In the genomic region with DNA sequence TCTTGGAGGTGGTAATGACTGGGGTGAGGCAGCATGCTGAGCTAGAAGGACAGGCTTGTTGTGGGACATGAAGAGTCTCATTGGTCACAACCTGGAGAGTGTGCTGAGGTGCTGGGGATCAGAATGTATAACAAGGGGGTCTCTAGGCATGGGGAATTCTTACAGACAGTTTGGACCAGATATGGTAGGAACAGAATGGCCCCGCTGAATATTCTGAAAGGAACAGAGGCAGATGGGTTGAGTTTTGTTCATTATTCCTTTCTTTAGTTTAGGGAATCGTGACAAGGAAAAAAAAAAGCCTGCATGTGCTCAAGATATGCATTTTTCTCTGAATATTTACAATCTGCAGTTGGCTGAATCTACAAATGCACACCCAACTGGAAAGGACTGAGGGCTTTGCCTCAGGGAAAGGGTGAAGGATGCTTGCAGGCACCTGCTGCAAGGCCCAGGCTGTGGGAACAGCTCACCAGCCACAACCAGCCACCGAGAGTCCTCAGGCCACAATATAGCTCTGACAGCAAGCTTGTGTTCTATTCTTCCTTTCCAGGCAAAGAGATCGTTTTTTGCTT, we compare ENCODE assay signal across 23 mouse cellular contexts.
A peak's percentile ranks its signal among the peaks of the same experiment; 100 is the strongest.
DNase-seq lines count a peak whose midpoint lies in the region; ATAC-seq and TF ChIP-seq lines count a peak whose summit lies in the region.
"Had no signal": no experiment of that assay in that cellular context is flagged by ENCODE, and none has a peak within 500 bp of the region (broad histone marks: within the 10 kb centered on the region; RNA-seq: fewer than 3 reads in every experiment).

No protein-coding gene starts in this region.

- H3K4me2 ChIP-seq in forebrain, embryonic 15.5 days (replicated peaks): no peak overlapping the region
- no peak overlapping the region for H3K4me2 ChIP-seq in forebrain, embryonic 11.5 days (ENCODE audit: low read depth, low read length, severe bottlenecking)
- no peak overlapping the region for H3K4me2 ChIP-seq in hindbrain, embryonic 11.5 days (replicated peaks; ENCODE audit: low read depth, low read length)
- H3K4me2 ChIP-seq in hindbrain, embryonic 13.5 days: no peak overlapping the region
- H3K4me2 ChIP-seq in kidney, postnatal 0 days (ENCODE audit: low read length): no peak overlapping the region
- H3K4me2 ChIP-seq: embryonic facial prominence, embryonic 15.5 days; heart, embryonic 12.5 days had no signal

- no peak for TF ChIP-seq CTCF in kidney, postnatal 0 days (IDR thresholded peaks at IDR 0.05; ENCODE audit: low read depth)
- no peak for TF ChIP-seq CTCF in testis, adult 2 months (IDR thresholded peaks at IDR 0.05; ENCODE audit: control insufficient read depth, insufficient read depth, insufficient replicate concordance, low read depth, low read length)

- no peak for ATAC-seq in forebrain, embryonic 15.5 days (replicated peaks)
- ATAC-seq in forebrain, embryonic 11.5 days (replicated peaks; ENCODE audit: low FRiP score): no peak
- no peak for ATAC-seq in hindbrain, embryonic 11.5 days (ENCODE audit: low FRiP score)
- no peak for ATAC-seq in hindbrain, embryonic 13.5 days (ENCODE audit: low FRiP score)
- ATAC-seq in kidney, postnatal 0 days (replicated peaks; ENCODE audit: low FRiP score, low read depth): no peak
- ATAC-seq: CD4-positive, CD25-positive, alpha-beta regulatory T cell, adult 4 months; hindbrain, embryonic 16.5 days had no signal

- H3K27ac ChIP-seq in forebrain, embryonic 15.5 days (replicated peaks): peak overlapping the region; percentile 58
- no peak overlapping the region for H3K27ac ChIP-seq in forebrain, embryonic 11.5 days (ENCODE audit: low read depth, low read length)
- 0 out of 2 replicates have a peak overlapping the region, but pooled peaks have one; percentile 13 for H3K27ac ChIP-seq in hindbrain, embryonic 11.5 days (ENCODE audit: low read depth, low read length)
- H3K27ac ChIP-seq in hindbrain, embryonic 13.5 days: no peak overlapping the region
- 0 out of 2 replicates have a peak overlapping the region, but pooled peaks have one; percentile 19 for H3K27ac ChIP-seq in kidney, postnatal 0 days
- H3K27ac ChIP-seq in testis, adult 2 months (ENCODE audit: control insufficient read depth, insufficient read depth, low read depth, low read length): peak overlapping the region; percentile 56; the same call in 1 of the 2 replicates
- H3K27ac ChIP-seq: embryonic facial prominence, embryonic 15.5 days; forebrain, embryonic 10.5 days; gastrocnemius, adult 2 months; hindbrain, embryonic 10.5 days had no signal

- no peaks in the 10 kb centered on the region for H3K36me3 ChIP-seq in forebrain, embryonic 15.5 days
- H3K36me3 ChIP-seq in forebrain, embryonic 11.5 days (ENCODE audit: control insufficient read depth, insufficient read depth, low read length): no peaks in the 10 kb centered on the region
- no peaks in the 10 kb centered on the region for H3K36me3 ChIP-seq in hindbrain, embryonic 11.5 days (ENCODE audit: control insufficient read depth, insufficient read depth, low read length)
- no peaks in the 10 kb centered on the region for H3K36me3 ChIP-seq in hindbrain, embryonic 13.5 days
- no peaks in the 10 kb centered on the region for H3K36me3 ChIP-seq in kidney, postnatal 0 days (ENCODE audit: insufficient read depth, low read length)
- no peaks in the 10 kb centered on the region for H3K36me3 ChIP-seq in testis, adult 2 months (ENCODE audit: control insufficient read depth, insufficient read depth, low read length)
- H3K36me3 ChIP-seq: embryonic facial prominence, embryonic 15.5 days; heart, embryonic 12.5 days had no signal

- H3K4me3 ChIP-seq in forebrain, embryonic 15.5 days: no peak overlapping the region
- no peak overlapping the region for H3K4me3 ChIP-seq in forebrain, embryonic 11.5 days (ENCODE audit: low read depth, low read length)
- no peak overlapping the region for H3K4me3 ChIP-seq in hindbrain, embryonic 11.5 days (ENCODE audit: low read depth, low read length)
- H3K4me3 ChIP-seq in hindbrain, embryonic 13.5 days: no peak overlapping the region
- H3K4me3 ChIP-seq in kidney, postnatal 0 days (replicated peaks; ENCODE audit: low read depth, low read length): no peak overlapping the region
- H3K4me3 ChIP-seq in testis, adult 2 months (ENCODE audit: control insufficient read depth, low read depth, low read length): no peak overlapping the region
- H3K4me3 ChIP-seq: embryonic facial prominence, embryonic 15.5 days; erythroblast, embryonic 14.5 days; forebrain, embryonic 10.5 days; gastrocnemius, adult 2 months; heart, embryonic 12.5 days; hindbrain, embryonic 10.5 days had no signal

- H3K9ac ChIP-seq in forebrain, embryonic 15.5 days (replicated peaks): no peak overlapping the region
- H3K9ac ChIP-seq in forebrain, embryonic 11.5 days (ENCODE audit: low read length): no peak overlapping the region
- no peak overlapping the region for H3K9ac ChIP-seq in hindbrain, embryonic 11.5 days (ENCODE audit: low read depth, low read length)
- H3K9ac ChIP-seq in hindbrain, embryonic 13.5 days: no peak overlapping the region
- H3K9ac ChIP-seq in kidney, postnatal 0 days (ENCODE audit: low read depth, low read length): no peak overlapping the region
- H3K9ac ChIP-seq: embryonic facial prominence, embryonic 15.5 days; heart, embryonic 12.5 days had no signal

- no peaks in the 10 kb centered on the region for H3K9me3 ChIP-seq in forebrain, embryonic 15.5 days
- no peaks in the 10 kb centered on the region for H3K9me3 ChIP-seq in forebrain, embryonic 11.5 days (ENCODE audit: control insufficient read depth, low read length)
- H3K9me3 ChIP-seq in hindbrain, embryonic 11.5 days (ENCODE audit: control insufficient read depth, low read length): no peaks in the 10 kb centered on the region
- H3K9me3 ChIP-seq in hindbrain, embryonic 13.5 days: no peaks in the 10 kb centered on the region
- no peaks in the 10 kb centered on the region for H3K9me3 ChIP-seq in kidney, postnatal 0 days (replicated peaks; ENCODE audit: low read length)
- H3K9me3 ChIP-seq: embryonic facial prominence, embryonic 15.5 days; forebrain, embryonic 10.5 days; heart, embryonic 12.5 days; hindbrain, embryonic 10.5 days had no signal

- TF ChIP-seq POLR2A in testis, adult 2 months (IDR thresholded peaks at IDR 0.05; ENCODE audit: control insufficient read depth, low read depth, low read length): no peak

- no peaks in the 10 kb centered on the region for H3K27me3 ChIP-seq in forebrain, embryonic 15.5 days
- no peaks in the 10 kb centered on the region for H3K27me3 ChIP-seq in forebrain, embryonic 11.5 days (ENCODE audit: control insufficient read depth, insufficient read depth, low read length)
- H3K27me3 ChIP-seq in hindbrain, embryonic 11.5 days (ENCODE audit: control insufficient read depth, insufficient read depth, low read length): no peaks in the 10 kb centered on the region
- H3K27me3 ChIP-seq in hindbrain, embryonic 13.5 days: no peaks in the 10 kb centered on the region
- H3K27me3 ChIP-seq in kidney, postnatal 0 days (ENCODE audit: insufficient read depth, low read length): no peaks in the 10 kb centered on the region
- H3K27me3 ChIP-seq in testis, adult 2 months (ENCODE audit: control insufficient read depth, insufficient read depth, low read length): no peaks in the 10 kb centered on the region
- H3K27me3 ChIP-seq: embryonic facial prominence, embryonic 15.5 days; heart, embryonic 12.5 days had no signal

- no peak for DNase-seq in forebrain, embryonic 11.5 days (ENCODE audit: low spot score)
- DNase-seq in hindbrain, embryonic 11.5 days (ENCODE audit: low spot score): no peak
- DNase-seq in kidney, postnatal 0 days (ENCODE audit: low spot score): no peak
- DNase-seq in kidney, postnatal 4 days: no peak
- no peak for DNase-seq in testis, postnatal 10 days (ENCODE audit: low spot score)
- DNase-seq: adrenal gland, postnatal 10 days; B cell, adult 2 months; cerebellum, adult 11 months; cerebellum, adult 8-10 months; cerebellum, postnatal 14 days; embryo, embryonic 11 days; gastrocnemius, adult 2 months; gastrocnemius, postnatal 25 days had no signal

- H3K4me1 ChIP-seq in forebrain, embryonic 15.5 days: peaks cover 19% of the 10 kb centered on the region
- H3K4me1 ChIP-seq in forebrain, embryonic 11.5 days (replicated peaks; ENCODE audit: control insufficient read depth, insufficient read depth, low read length): 0 out of 2 replicates have a peak, but pooled peaks cover 4% of the 10 kb centered on the region
- H3K4me1 ChIP-seq in hindbrain, embryonic 11.5 days (replicated peaks; ENCODE audit: control insufficient read depth, insufficient read depth, low read length): no peaks in the 10 kb centered on the region
- H3K4me1 ChIP-seq in hindbrain, embryonic 13.5 days (replicated peaks): peaks cover 12% of the 10 kb centered on the region; the same call in 1 of the 2 replicates
- no peaks in the 10 kb centered on the region for H3K4me1 ChIP-seq in kidney, postnatal 0 days (replicated peaks; ENCODE audit: insufficient read depth, low read length)
- no peaks in the 10 kb centered on the region for H3K4me1 ChIP-seq in testis, adult 2 months (ENCODE audit: control insufficient read depth, insufficient read depth, low read length)
- H3K4me1 ChIP-seq: embryonic facial prominence, embryonic 15.5 days; heart, embryonic 12.5 days had no signal

- 70% methylated on average over 4 of the region's 4 CpGs for WGBS in forebrain, embryonic 15.5 days
- 88% methylated on average over 4 of the region's 4 CpGs for WGBS in forebrain, embryonic 11.5 days
- WGBS in hindbrain, embryonic 11.5 days: 91% methylated on average over 4 of the region's 4 CpGs
- WGBS in hindbrain, embryonic 13.5 days: 81% methylated on average over 4 of the region's 4 CpGs
- 77% methylated on average over 4 of the region's 4 CpGs for WGBS in kidney, postnatal 0 days

Comparison
In these comparisons a context has a peak if more than half of its experiments do, and no peak if none do; other contexts are left out.
1. H3K27ac ChIP-seq: peak in forebrain, embryonic 15.5 days (single experiment), hindbrain, embryonic 11.5 days (single experiment), kidney, postnatal 0 days (single experiment) and testis, adult 2 months (single experiment); none in forebrain, embryonic 11.5 days (single experiment) and hindbrain, embryonic 13.5 days (single experiment).